Mouse (Mus musculus) thymus, postnatal 36 days (tissue): ENCODE data around the gene Nynrin.

Source experiments
- DNase-seq, 2 experiments: peaks; one replicate each; pipeline ENCODE4 v3.0.0; 2022; ENCODE audit warnings: mixed read lengths in 2 of 2

The Nynrin gene

DNA sequence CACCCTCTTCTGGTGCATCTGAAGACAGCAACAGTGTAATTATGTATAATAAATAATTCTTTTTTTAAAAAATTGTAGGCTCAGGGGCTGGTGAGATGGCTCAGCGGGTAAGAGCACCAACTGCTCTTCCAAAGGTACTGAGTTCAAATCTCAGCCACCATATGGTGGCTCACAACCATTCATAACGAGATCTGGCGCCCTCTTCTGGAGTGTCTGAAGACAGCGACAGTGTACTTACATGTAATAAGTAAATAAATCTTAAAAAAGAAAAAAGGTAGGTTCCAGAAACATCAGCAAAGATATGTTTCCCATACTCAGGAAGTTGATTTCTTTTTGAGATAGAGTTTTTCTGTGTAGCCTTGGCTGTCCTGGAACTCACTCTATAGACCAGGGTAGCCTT lies 11.0 kb upstream of the Nynrin start:
- DNase-seq: no peak

DNA sequence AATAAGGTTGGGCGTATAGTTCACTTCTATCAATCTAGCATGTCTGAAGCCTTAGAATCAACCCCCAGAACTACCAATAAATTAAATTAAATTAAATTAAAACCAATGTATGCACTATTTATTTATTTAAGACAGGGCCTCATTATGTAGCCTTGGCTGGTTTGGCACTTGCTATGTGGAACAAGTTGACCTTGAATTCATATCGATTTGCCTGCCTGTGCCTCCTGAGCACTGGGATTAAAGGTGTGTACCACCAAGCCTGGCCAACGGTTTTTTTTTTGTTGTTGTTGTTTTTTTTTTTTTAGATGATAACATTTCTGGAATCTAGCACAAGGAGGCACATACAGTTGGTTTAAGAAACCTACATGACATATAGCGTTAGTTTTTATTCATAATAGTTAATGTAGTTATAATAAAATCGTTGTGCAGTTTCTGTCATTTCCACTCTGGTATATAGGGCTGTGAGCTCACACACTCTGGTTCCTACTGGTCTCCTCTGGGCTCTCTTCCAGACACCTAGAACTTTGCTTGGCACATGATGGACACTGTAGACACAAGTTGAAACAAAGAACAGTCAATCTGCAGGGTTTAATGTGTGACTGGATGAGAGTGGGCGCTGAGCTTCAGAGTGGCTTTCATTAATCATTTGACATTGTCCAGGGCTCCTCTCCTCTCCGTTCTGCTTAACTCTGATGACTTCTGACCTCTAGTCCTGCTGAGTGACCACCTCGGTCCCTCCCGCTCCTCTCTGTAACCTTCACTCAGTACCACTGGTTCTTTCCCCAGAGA lies 8.1 kb upstream of the Nynrin start:
- DNase-seq: no peak

DNA sequence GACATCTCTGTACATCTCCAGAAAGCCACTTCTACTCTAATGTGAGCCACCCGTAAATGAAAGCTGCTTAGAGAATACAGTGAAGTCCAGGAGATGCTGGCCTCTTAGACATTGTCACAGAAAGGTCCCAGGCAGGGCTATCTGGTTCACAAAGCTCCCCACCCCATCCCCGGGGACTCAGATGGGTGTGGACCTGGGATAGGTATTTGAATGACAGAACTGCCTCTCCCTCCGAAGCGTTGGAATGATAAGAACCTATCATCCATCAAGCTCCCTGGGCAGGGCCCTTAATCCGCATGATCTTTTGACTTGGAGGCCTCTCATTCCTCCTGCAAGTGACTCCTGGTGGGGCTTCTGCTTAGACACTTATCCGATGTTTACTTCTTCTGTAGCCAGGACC lies 2.9 kb upstream of the Nynrin start:
- DNase-seq: no peak

DNA sequence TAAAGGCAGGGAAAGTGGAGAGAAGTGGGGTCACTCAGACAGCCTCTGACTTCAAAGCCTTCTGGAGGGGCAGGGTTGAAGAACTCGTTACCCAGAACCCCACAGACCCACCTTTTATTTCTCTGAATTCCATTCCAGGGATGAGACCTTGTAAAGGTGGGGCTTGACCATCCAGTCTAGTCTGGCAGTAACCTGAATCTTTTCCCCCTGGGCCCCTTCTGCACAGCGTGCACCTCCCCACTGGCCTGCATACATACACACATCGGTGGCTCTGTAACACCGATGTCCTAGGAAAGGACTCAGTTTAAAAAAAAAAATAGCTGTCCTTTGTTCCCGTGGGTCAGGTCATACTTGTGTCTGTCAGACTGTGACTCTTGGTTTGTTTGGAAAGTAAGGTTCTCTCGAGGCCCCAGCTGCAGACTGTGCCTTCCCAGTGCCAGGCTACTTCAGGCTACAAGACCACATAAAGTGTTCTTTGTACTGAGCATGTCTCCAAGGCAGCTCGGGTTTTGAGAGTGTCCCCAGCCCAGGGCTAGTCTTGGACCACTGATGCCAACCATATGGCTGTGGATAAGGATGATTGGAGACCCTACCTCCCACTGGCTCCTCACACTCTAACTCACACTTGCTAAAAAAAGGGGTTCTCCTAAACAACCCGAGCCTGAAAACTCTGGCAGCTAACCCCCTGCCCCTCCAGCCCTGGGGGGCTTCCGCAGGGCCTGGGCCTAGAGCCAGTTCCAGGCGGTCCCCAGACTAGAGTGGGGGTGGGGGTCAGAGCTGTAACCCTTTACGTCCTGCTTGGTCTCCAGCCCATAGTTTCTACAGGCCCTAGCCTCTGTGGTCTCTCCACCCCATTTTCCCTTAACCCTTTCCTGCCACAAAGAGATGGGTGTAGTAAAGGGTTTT lies 911 bp upstream of the Nynrin start:
- no peak for DNase-seq

DNA sequence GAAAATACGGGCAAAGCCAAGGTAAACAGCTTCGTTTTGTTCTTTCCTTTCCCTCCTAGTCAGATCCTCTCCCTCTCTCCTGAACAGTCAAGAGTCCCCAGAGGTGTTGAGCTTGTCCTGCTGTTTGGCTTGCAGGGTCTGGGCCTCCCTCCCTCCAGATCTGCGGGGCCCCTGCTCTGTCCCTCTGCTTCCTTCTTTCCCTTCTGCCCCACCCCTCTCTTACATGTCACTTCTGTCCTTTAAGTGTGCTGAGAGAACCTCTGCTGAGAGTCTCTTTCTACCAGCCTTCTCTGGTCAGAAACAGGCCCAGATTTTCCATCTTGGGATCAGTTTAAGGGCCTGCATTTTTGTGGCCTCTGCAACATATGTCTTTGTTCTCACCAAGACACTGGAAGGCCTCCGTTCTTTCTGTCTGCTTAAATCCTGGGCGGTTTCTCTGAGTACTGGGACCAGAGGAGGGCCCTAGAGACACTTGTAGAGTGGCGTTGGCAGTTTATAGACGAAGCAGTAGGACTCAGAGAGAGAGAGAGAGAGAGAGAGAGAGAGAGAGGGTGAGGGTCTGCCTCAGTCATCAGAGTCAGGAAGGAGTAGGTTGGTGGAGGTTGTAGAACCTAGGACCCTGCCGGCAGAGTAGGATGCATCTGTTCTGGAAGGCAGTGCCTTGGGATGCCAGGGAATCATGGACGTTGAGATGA lies 743 bp downstream of the Nynrin start:
- no peak for DNase-seq

- DNase-seq: no peak
Observed at GRCm38 (mm10) chr14:55855101-55855561, 1.3 kb downstream of the Nynrin start.

GRCm38 (mm10) chr14:55857588-55857987 lies 3.8 kb downstream of the Nynrin start:
- DNase-seq: no peak

DNA sequence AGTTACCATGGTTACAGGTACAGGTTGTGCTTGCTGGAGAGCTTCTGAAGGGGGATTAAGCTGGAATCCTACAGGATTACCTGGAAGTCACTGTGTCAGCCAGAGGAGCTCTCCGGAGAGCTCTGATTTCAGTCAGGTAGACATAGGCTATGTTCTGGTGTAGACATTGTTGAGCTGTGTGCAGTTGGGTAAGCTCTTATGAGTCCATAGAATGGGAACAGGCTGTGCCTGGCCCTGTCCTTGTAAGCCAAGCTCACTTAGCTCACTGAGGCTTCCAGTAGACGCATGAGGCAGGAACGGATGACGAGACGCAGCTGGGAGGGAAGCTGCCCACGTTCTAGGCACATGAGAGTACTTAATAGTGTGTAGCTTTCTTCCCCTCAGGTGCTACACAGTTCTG lies 8.4 kb downstream of the Nynrin start:
- no peak for DNase-seq

- DNase-seq: no peak
Observed at GRCm38 (mm10) chr14:55862970-55863369, 9.2 kb downstream of the Nynrin start.

DNA sequence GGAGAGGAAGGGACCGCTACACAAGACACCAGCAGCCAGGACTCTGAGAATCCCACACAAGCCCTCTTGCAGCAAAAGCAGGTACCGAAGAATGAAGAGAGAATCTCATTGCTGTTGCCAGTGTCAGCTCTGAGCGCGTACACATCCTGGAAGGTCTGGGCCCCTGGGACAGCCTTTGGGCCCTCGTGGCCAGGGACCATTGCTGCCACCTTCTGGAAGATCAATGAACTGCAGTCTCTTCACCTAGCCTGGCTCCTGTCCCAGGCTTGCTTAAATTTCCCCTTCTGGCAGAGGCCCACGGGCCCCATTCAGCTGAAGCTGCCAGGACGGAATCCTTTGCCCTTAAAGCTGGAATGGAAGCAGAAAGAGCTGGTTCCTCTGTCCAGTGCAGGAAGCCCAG lies 10.0 kb downstream of the Nynrin start:
- DNase-seq: peak; percentile 57 to 68

- DNase-seq: no peak
Observed at GRCm38 (mm10) chr14:55866962-55867361, 13.2 kb downstream of the Nynrin start.

- no peak for DNase-seq
Observed at GRCm38 (mm10) chr14:55868230-55869026, 14.6 kb downstream of the Nynrin start.

DNA sequence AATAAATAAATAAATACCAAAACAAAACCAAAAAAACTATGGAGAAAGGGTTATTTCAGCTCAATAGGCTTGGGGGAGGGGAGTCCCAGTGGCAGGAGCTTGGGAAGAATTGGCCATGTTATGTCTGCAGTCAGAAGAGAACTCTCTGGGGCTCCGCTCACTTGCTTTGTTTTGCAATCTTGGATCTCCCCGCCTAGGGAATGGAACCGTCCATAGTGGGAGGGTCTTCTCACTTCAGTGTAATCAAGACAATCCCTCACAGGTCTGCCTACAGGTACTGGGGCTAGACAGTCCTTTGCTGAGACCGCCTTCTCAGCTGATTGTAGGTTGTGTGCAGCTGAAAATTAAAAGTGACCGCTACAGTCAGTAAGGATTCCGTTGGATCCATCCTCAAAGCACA lies 15.7 kb downstream of the Nynrin start:
- DNase-seq: no peak

GRCm38 (mm10) chr14:55872039-55872438 lies 18.2 kb downstream of the Nynrin start:
- no peak for DNase-seq

GRCm38 (mm10) chr14:55872551-55872950 lies 18.7 kb downstream of the Nynrin start:
- DNase-seq: no peak

- no peak for DNase-seq
Observed at GRCm38 (mm10) chr14:55873242-55873713, 19.5 kb downstream of the Nynrin start.

DNA sequence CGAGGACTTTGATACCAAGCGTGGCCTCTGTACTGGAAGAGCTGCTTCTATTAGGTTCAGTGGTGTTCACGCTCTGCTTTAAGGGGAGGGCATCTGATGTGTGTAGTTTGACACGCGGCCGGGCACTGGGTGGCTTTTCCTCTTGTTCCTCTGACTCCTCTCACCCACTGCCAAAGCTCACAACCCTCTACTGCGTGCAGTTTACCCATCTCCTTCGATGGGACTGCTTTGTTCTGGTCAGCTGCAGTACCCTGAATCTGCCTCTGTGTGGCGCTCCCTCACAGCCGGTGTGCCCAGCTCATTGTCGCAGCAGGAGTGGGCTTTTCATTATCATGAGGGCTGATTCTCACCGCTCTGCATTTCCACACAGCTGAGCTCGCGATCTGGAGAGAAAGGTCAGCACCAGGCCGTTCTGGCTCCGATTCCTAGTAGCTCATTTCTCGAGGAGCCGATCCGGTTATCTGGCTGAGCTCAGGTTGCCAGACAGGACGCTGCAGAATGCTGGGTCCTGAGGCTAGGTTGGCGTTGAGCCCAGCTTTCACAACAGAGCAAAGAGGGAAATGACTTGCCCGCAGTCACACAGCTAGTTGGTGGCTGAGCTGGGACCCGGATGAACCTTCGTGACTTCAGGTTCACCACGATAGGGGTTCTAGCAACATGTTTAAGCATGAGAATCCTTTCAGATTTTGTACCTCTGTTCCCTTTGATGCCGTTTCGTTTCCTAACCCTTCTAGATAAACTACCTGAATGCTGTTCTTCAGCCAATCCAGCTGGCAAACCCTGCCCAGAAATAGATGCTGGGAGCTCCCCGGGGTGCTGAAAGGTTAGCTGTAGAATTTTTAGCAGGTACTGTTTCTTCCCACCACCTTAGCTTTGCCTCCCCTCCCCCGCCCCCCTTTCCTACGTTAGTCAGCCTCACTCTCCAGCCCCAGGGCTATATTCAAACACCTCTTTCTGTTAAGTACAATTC lies 20.2 kb downstream of the Nynrin start:
- DNase-seq: peak; percentile 70 to 76

GRCm38 (mm10) chr14:55877469-55878315 lies 23.9 kb downstream of the Nynrin start:
- DNase-seq: no peak

DNA sequence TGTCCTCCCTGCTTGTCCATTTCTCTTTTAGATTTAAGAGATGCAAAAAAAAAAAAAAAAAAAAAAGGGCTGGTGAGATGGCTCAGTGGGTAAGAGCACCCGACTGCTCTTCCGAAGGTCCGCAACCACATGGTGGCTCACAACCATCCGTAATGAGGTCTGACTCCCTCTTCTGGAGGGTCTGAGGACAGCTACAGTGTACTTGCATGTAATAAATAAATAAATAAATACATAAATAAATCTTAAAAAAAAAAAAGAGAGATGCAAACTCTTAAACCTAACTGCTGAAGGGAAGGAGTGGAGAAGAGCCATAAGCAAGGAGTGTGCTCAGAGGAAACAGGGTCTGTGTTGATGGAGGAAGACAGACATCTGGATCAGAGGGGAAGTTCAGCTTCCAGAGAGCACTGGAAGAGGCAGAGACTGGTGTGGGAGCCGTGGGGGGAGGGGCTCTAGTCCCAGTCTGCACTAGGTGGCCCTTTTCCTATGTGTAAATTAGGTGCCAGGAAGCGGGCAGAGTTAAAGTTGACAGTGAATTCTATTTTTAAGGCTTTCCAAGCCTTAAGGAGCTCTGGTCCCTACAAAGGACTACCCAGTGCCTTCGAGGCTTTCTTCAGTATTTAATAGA lies 24.6 kb downstream of the Nynrin start:
- DNase-seq: no peak
